Mouse (Mus musculus) urinary bladder, adult 2 months (tissue): ENCODE results near the gene Stx1a. TPM values are rescaled to one million over a fixed set of nuclear protein-coding genes. Genes with fewer than 3 reads are reported as not detected.
"Not testable (repeated sequence)": the region's sequence is repeated elsewhere in the genome, so short reads cannot be mapped to it uniquely, and the experiment has no call there.

ENCODE experiments used
- DNase-seq: peaks from one replicate; pipeline ENCODE4 v3.0.0; 2022; ENCODE audit warnings: low spot score
- polyA plus RNA-seq: library from polyadenylated mRNA; depleted of rRNA; stranded (reverse); fragments of >200 nt; gene quantifications from 2 replicates; pipeline ENCODE4 v1.2.3, GENCODE M21; 2012

Stx1a gene
- polyA plus RNA-seq, 1 experiment, result 11.5 TPM

DNA sequence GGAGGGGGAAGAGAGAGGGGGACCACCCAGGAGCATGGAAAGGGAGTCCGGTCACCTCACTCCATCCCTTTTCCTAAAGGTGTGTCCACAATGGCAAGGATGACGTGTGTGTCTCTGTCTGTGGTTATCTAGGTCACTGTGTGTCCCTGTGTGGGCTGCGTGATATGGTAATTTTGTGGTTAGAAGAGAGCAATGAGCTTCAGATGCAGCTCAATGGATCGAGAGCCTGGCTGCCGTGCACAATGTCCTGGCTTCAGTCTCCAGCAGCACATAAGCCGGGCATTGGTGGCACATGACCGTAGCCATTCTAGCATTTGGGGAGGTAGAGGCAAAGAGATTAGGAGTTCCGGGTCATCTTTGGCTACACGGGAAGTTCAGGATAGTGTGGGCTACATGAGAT is 16.3 kb downstream of the Stx1a start:
- no peak for DNase-seq

DNA sequence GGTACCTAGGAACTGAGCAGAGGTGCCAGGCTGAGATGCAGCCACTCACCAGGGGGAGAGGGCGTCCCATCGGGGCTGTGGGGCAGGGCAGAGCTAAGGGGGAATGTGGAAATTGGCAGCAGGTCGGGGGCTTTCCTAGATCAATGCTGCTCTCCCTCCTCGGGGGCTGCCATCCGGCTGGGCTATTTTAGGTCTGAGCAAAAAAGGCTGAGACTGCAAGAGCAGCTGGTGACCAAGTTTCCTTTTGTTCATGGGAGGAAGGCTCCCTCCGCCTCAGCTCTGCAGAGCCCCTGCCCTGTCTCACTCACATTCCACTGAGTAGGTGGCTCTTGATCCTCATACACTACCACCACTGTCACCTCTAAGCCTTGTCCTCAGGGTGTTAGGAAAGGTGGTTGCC is 16.8 kb downstream of the Stx1a start:
- no peak for DNase-seq

DNA sequence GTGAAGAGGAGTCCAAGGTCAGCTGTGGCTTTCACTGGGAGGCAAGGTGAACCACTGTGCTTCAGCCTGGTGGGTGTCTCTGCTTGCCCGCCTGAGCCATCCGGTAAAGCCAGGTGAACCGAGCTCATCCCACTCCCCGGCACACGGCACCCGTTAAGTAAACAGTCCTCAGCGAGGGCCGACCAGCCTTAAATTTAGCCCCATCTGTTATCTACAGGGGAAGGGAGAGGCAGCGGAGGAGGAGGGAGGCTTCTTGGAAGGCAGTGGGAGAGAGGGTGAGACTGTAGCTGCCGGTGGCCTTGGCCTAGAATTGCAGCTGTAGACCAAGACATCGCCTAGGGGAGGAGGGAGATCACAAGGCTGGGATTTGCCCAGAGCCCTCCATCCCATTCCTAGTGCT is 17.5 kb downstream of the Stx1a start:
- no peak for DNase-seq

DNA sequence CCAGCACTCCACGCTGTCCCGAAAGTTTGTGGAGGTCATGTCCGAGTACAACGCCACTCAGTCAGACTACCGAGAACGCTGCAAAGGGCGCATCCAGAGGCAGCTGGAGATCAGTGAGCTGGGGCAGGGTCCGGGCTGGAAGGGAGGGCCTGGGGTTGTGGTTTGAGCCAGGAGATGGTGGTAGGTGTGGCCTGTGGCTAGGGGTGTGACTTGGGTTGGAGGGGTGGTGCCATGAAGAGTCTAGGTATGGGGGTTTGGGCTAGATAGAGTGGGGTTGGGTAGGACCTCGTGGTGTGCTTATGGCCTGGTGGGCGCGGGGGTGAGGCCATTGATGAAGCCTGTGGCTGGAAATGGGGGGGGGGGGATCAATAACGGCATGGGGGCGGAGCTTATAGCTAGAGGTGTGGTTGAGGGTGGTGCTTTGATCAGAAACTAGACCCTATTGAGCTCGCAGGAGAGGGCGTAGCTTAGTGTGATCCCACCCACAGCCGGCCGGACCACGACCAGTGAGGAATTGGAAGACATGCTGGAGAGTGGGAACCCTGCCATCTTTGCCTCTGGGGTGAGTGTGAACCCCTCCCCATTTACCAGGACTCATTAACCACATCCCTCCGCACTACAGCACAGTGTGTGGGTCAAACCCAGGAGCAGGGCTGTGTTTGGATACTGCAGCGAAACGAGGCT is 19.0 kb downstream of the Stx1a start:
- DNase-seq, result no peak

DNA sequence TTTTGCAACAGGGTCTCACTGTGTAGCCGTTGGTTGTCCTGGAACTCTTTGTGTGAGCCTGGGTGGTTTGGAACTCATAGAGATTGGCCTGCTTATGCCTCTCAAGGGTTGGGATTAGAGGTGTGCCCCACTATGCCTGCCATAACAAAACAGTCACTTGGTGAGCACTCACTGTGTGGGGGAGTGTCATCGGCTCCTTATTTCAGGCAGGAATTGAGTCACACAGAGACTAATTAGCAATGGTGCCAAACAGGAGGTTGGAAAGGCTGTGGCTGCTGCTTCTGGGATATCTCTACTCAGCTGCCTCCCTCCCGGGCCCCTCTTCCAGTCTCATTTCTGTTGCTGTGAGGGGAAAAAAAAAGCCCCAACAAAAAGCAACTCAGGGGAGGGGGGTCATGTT is 21.3 kb downstream of the Stx1a start:
- DNase-seq, result no peak

DNA sequence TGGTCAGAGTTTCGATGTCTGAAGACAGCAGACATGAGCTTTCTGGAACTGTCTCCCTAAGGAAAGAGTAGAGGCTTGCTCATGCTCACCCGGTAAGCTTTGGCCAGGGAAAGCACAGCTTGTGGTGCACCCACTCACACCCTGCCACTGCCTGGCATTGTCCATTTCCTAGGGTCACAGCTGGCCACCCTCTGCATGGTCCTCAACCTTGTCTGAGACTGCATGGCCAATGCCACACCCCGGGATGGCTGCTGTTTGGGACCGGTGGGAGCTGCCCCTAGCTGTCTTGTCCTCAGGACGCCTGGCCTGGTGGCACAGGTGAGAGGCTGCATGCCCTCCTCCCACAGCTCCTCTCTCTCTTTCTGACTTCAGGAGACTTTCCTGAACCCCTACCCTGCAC is 25.3 kb downstream of the Stx1a start:
- no peak for DNase-seq

DNA sequence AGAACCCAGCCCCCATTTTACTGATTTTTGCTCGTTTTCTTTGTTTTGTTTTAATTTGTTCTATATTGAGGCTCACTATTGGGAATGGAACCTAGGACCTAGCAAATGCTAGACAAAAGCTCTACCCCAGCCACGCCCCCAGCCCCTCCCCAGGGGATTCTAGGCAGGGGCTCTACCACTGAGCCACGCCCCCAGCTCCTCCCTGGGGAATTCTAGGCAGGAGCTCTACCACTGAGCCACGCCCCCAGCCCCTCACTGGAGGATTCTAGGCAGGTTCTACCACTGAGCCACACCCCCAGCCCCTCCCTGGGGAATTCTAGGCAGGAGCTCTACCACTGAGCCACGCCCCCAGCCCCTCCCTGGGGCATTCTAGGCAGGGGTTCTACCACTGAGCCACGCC is 26.0 kb downstream of the Stx1a start:
- DNase-seq, result not testable (repeated sequence)

DNA sequence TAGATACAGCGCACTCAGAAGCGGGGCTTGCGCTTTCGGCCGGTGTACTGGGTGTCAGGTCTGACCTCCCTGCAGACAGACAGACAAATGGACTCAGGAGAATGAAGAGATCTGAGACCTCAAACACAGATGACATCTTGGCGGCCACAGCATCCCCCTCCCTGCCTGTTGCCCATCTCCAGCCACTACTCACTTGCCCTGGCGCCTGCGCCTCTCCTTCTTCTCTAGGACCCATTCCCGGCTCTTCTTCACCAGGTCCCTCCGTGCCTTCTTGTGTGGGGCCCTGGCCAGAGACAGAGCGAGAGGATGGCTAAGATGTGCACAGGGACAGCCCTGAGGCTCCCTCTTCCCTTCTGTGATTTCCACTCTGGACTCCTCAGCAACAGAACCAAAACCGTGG is 30.1 kb downstream of the Stx1a start:
- no peak for DNase-seq

DNA sequence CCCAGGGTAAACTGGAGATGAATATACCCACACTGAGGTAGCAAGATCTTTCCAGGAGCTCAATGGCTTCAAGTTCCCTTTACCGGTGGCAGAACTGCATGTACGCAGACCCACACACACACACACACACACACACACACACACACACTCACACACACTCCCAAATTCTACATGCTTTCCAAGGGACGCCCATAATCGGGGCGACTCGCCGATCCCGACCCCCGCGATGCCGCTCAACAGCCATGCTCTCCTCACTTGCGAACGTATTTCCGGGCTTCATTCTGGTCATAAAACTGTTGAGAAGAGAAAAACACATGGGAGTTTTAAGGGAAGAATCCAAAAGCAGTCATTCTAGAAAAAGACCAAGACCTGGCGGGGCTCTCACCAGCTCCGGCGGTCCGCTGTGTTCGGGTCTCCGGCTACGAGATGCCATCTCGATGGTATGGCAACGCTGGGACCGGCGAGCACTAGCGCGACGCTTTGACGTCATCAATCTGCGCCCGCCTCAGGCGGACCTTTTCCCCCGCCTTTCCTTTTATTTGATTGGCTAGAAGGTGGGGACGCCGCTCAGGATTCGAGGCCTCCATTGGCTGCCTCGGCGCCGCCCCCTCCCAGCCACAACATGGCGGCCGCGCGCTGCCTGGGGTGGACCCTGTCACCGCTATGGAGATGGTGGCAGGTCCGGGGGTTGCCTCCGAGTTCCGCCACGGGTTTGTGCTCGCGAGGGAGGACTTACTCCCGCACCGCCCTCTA is 40.5 kb downstream of the Stx1a start, which contains the start of gene Dnajc30:
TSS of gene Dnajc30 (plus strand) at position 574 of the 753 bp plus-strand sequence.
- peak; percentile 92 for DNase-seq

DNA sequence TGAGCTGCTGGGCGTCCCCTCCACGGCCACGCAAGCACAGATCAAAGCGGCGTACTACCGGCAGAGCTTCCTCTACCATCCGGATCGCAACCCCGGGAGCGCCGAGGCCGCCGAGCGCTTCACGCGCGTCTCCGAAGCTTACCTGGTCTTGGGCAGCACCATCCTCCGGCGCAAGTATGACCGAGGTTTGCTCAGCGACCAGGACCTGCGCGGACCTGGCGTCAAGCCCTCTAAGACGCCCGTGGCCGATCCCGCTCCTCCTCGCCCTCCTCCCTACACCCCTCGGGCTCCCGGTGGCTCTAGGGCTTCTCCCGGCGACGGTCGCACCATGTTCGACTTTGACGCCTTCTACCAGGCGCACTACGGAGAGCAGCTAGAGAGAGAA is 41.1 kb downstream of the Stx1a start:
- no peak for DNase-seq

DNA sequence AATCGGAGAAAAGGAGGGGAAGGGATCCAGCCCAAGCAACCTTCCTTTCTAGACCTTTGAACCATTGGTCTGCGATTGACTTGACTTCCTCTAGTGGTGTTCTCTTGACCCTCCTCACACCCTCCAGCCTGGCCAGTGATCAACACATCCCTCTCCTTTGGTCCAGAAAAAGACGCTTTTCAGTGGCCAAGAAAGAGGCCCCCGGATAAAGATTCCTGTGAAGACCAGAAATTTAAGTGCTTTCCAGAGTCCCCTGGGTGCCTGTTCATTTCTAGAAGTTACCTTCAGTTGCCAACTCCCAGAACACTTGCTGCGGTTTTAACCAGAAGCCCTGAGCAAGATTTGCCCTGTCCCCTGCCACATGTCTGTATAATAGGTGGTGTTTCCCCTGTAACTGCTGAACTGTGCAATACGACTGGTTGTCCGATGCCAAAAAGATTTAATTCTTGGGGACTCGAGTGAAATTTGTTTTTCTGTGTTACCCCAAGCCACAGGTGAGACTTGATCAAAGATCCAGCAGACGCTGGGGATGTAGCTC is 41.7 kb downstream of the Stx1a start, which contains the start of gene Bud23:
TSS of gene Bud23 (minus strand) at position 51 of the 538 bp plus-strand sequence.
- DNase-seq, result not testable (repeated sequence)

DNA sequence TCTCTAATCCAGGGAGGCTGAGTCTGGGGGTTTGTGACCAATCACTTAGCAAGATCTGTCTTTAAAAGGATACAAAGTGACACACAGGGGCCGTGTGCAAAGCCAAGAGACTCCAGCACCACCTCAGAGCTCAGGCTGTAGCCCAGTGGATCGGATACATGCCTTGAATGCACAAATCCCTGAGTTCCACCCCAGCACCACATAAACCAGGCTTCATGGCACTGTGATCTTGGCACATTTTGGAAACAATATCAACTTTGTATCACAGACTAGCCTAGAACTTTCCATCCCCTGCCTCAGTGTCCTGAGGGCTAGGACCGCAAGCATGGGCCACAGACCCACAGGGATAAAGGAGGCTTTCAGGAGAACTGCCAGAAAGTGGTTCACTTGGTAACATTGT is 42.7 kb downstream of the Stx1a start:
- no peak for DNase-seq

DNA sequence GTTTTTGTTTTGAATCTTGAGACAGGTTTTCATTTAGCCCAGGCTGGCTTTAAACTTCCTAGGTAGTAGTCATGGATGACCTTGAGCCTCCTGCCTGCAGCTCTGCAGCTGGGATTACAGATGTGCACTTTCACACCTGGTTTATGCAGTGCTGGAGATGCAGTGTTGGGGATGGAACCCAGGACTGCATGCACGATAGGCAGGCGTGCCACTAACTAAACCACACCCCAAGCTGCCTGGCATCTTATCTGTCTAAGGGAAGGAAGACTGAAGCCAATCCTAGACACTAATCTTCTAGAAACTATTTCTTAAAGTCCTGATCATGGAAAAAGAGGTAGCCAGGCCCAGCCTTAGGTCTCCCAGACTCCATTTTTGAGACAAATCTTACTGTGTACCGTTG is 47.2 kb downstream of the Stx1a start:
- DNase-seq, result no peak

DNA sequence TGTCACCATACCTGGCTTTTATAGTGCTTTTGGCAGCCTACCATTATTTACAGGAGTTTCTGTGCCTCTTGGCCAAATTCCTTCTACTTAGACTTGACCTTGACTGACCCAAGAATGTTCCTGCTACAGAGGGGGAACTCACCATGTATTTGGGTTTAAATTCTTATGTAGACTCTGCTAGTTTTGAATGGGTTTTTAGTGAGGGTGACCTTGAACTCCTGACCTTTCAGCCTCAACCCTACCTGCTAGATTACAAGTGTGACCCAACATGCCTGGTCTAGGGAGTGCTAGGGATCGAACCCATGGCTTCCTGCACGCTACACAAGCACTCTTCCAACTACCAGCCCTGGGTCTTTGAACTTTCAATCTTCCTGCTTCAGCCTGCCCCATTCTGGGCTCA is 48.8 kb downstream of the Stx1a start:
- DNase-seq, result no peak

DNA sequence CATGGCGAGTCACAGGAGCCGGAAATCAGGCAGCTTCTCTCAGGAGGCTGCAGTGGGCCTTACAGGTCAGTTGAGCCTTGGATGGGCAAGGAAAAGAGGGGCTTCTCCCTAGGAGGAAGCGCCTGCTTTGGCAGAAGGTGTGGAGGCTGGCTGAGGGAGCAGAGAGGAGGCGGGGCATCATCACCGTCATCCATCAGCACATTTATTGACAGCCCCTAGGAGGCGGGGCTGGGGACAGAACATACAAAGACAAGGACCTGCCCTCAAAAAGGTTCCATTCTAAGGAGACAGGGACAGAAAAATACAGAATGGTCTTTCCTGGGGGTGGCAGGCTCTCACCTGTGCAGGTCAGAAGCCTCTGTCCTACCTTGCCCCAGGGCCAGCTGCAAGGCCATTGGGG is 49.4 kb downstream of the Stx1a start:
- DNase-seq, result no peak

DNA sequence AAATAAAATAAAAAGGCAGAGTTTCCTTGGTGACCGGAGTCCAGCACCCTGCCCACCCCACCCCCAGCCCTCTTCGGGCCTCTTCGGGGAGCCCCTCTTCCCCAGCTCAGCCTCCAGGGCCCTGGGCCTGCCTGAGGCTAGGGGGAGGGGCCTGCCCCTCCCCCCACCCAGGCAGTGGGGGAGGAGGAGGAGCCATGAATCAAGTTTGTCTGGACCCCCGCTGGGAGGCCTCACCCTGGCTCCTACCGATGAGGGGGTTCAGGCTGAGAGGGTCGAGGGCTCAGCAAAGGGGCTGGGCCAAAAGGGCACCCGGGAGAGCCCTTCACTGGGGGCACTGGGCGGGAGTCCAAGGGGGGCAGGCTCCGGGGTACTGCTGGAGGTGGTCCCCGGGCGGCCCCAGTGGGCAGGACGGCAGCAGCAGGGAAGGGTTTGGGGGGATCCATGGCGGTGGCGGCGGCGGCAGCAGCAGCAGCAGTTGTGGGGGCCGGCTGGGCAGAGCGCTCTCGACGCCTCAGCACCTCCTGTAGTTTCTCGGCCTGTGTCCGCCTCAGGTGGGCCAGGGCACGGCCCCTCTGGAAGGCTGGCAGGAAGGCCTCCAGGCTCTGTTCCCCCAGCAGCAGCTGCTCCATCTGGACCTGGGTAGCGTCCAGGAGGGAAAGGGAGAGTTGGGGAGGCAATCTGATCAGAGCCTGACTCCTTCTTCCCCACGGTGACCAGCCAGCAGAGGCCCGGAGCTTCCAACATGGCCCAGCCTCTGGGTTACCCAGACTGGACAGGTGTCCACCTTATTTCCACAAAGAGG is 50.3 kb downstream of the Stx1a start:
- no peak for DNase-seq

DNA sequence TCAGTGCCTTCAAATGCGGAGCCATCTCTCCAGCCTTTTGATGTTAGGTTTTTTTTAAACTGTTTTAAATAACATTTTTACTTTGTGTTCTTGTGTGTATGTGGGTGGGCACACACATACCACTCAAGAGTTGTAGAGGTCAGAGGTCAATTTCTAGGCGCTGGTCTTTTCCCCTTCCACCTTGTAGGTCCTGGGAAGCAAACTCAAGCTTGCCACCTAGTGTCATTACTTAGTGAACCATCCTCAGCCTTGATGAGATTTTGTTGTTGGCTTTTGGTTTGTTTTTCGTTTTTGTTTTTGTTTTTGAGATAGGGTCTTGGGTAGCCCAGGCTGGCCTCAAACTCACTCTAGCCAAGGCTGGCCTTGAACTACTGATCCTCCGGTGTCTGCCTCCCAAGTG is 52.4 kb downstream of the Stx1a start:
- no peak for DNase-seq

DNA sequence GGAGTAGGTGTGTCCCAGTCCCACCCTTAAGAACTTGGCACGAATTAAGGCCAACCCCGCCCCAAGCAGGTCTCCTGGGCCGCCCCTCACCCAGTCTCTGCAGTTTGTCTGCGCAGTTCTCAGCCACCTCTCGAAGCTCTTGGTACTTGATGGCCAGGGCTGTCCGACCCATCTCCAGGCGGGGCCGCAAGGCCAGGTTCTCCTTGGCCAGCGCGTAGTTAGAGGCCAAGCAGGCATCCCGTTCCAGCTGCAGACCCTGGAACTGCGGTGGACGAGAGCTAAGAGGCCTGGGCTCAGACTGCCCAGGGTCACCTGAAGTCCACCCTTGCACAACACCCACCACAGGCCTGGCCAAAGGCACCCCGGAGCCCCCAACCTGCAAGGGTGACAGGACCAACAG is 53.1 kb downstream of the Stx1a start:
- DNase-seq, result no peak

DNA sequence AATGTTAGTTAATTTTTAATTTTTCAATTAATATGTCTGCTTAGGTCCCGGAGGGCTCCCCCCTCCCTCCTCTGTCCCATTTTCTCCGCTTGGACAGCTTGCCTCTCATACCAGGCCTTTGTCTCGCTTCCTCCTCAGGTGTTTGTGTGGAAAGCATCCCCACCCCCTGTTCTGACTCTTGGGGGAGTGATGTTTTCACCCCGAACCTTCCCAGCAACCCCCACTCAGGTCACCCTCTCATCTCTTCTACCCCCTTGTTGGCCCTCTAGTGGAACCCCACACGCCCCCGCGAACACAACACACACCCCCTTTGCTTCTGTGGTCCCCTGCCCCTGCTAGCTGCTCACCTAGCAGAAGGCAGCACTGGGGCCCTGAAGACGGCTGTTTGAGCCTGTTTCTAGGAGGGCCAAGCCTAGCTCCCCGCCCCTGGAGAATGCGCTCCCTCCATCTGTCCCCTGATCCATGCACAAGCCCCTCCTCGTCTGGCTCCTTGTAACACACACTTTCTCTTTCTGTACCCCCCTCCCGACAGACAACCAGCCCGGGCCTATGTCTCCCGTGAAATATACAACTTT is 53.7 kb downstream of the Stx1a start:
- no peak for DNase-seq

DNA sequence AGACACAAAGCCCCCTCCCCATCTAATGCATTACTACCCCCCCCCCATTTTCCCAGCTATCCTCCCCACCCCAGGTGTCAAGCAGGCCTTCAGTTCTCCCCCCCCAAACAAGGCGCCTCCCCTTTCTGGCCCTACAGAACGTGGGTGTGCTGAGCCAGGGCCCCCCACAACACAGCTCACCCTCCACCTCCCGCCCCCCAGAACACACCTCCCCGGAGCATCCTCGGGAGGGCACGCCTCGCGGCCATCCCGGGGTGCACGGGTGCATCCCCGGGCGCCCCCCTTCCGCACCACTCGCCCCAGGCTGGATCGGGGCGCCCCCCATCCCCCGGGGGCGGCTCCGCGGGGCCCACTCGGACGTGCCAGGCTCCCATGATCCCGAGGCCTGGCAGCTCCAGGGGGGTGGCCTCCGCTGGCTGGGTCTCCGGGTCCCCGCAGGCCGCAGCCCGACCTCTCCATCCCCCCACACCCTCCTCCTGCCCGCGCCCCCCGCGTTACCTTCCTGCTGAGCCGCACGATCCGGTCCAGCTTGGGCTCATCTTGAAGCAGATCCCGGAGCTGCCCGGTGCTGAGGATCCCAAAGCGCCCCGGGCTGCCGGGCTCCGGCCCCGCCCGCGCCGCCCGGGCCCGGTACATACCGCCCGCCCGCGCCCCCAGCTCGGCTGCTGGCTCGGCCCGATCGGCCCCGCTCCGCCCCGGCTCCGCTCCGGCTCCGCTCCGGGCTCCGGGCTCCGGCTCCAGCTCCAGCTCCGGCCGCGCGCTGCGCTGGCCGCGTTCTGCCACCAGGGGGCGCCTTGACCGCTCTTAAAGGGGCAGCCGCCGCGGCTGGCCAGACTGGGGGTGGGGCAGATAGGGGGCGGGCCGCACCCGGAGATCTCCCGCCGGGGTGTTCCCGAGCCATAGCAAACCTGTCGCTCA is 54.5 kb downstream of the Stx1a start, which contains the start of gene Vps37d:
TSS of gene Vps37d (minus strand) at position 703 of the 918 bp plus-strand sequence.
- DNase-seq, result peak; percentile 97

DNA sequence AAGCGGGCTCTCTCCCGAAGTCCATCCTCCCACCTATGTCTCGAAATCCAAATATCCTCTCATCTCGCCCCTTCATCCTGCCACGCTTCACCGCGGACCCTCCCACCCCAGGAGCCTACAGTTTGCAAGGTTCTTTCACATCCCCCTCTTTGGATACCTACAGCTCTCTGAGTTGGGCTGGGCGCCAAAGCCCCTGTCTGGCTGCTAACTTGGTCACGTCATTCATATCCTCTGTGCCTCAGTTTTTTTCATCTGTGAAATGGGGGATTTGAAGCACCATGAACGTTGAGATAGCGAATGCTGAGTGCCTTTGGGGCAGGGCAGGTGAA is 55.2 kb downstream of the Stx1a start:
- no peak for DNase-seq
